Mouse (Mus musculus): ENCODE data around the gene Fam228b. TPM values are rescaled to one million over a fixed set of nuclear protein-coding genes. Genes with fewer than 3 reads are reported as not detected.

Fam228b gene
- total and polyA plus RNA-seq, 3 experiments, result 0.88 to 2.1 (median 2.0) TPM

DNA sequence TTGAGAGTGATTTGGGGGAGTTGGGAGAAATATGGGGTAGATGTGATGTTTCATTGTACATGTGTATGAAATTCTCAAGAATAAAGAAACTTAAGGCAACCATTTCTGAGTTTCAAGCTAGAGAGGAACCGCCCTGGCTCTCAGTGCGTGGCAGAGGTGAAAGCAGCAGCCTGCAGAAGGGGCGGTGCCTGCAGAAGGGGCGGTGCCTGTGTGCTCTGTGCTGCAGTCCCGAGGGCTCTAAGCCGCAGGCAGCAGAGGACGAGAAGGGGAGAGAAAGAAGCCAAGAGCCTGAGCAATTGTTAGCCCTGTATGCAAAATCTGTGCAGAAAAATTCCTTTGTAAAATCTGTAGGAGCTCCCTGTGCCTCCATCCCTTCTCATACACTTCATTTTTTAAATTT is 51.6 kb downstream of the Fam228b start:
- 28% methylated on average over 7 of the region's 7 CpGs for WGBS
- TF ChIP-seq CTCF (IDR thresholded peaks at IDR 0.05) (no peak), EP300 (IDR thresholded peaks at IDR 0.05; ENCODE audit: insufficient read depth, low read depth, low read length) (no peak), POLR2A (IDR thresholded peaks at IDR 0.05; ENCODE audit: insufficient read depth, low read depth, low read length) (no peak)
- no peak overlapping the region for H3K27ac ChIP-seq
- H3K79me2 ChIP-seq (replicated peaks; ENCODE audit: control insufficient read depth, insufficient read depth, low read length), result no peaks in the 10 kb centered on the region
- no peaks in the 10 kb centered on the region for H3K36me3 ChIP-seq (ENCODE audit: control insufficient read depth, insufficient read depth, low read length)
- peak in 1 of 2 experiments; percentile 17 for DNase-seq
- no peak overlapping the region for H3K9ac ChIP-seq (ENCODE audit: low read depth, low read length)
- H3K4me3 ChIP-seq, result no peak overlapping the region
- H3K27me3 ChIP-seq (ENCODE audit: control insufficient read depth, insufficient read depth, low read length), result no peaks in the 10 kb centered on the region
- intact Hi-C loops (cut with DNase I), result no loop called here
- no peaks in the 10 kb centered on the region; the same call in 1 of the 2 replicates for H3K4me1 ChIP-seq (ENCODE audit: control insufficient read depth, insufficient read depth, low read length)

DNA sequence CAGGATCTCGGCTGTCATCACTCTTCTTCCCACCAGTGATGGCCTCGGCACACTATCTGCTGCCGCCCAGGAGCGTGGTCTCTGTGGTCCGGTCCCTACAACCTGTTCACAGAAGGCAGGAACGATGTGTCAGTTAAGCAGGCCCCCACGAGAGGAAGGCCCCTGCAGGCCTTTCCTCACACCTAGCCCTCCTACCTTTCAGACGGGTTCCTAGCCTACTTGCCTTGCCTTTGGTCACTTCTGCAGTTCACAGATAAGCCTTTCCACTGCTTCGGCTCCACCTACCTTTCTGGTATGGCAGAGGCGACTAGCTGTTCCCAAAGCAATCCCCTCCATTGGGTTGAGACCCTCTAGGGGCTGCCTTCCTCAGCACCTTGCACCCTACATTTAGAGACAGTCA is 53.5 kb downstream of the Fam228b start:
- no peak overlapping the region for H3K4me3 ChIP-seq
- no peak for DNase-seq
- intact Hi-C loops (cut with DNase I), result no loop called here
- 81% methylated on average over 10 of the region's 10 CpGs for WGBS
- H3K27me3 ChIP-seq (ENCODE audit: control insufficient read depth, insufficient read depth, low read length), result no peaks in the 10 kb centered on the region
- no peak overlapping the region for H3K9ac ChIP-seq (ENCODE audit: low read depth, low read length)
- no peaks in the 10 kb centered on the region for H3K79me2 ChIP-seq (replicated peaks; ENCODE audit: control insufficient read depth, insufficient read depth, low read length)
- TF ChIP-seq EP300 (IDR thresholded peaks at IDR 0.05; ENCODE audit: insufficient read depth, low read depth, low read length) (no peak), CTCF (IDR thresholded peaks at IDR 0.05) (no peak), POLR2A (IDR thresholded peaks at IDR 0.05; ENCODE audit: insufficient read depth, low read depth, low read length) (no peak)
- H3K4me1 ChIP-seq (ENCODE audit: control insufficient read depth, insufficient read depth, low read length), result no peaks in the 10 kb centered on the region; the same call in 1 of the 2 replicates
- H3K27ac ChIP-seq, result no peak overlapping the region
- H3K36me3 ChIP-seq (ENCODE audit: control insufficient read depth, insufficient read depth, low read length), result no peaks in the 10 kb centered on the region

DNA sequence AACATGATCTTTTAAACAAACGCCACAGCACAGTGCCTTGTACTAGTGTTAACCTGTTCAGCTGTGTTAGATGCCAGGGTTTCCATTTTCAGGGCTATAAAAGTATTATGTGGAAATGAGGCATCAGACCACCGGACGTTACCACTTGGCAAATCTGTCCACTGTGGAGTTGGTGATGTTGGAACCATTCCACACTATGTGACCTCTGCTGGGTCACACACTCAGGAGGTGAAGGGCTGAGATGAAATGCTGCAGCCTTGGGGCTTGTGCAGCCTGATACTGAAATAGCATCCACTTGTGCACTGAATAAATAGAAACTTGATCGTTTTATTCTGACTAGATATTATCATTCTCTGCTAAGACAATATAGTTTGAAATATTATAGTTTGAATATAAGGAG is 55.7 kb downstream of the Fam228b start:
- 64% methylated on average over 4 of the region's 4 CpGs for WGBS
- intact Hi-C loops (cut with DNase I), result no loop called here
- H3K27ac ChIP-seq, result no peak overlapping the region
- H3K79me2 ChIP-seq (replicated peaks; ENCODE audit: control insufficient read depth, insufficient read depth, low read length), result no peaks in the 10 kb centered on the region
- H3K4me3 ChIP-seq, result no peak overlapping the region
- no peaks in the 10 kb centered on the region; the same call in 1 of the 2 replicates for H3K4me1 ChIP-seq (ENCODE audit: control insufficient read depth, insufficient read depth, low read length)
- TF ChIP-seq POLR2A (IDR thresholded peaks at IDR 0.05; ENCODE audit: insufficient read depth, low read depth, low read length) (no peak), CTCF (IDR thresholded peaks at IDR 0.05) (no peak), EP300 (IDR thresholded peaks at IDR 0.05; ENCODE audit: insufficient read depth, low read depth, low read length) (no peak)
- no peaks in the 10 kb centered on the region for H3K36me3 ChIP-seq (ENCODE audit: control insufficient read depth, insufficient read depth, low read length)
- DNase-seq, result no peak
- no peaks in the 10 kb centered on the region for H3K27me3 ChIP-seq (ENCODE audit: control insufficient read depth, insufficient read depth, low read length)
- no peak overlapping the region for H3K9ac ChIP-seq (ENCODE audit: low read depth, low read length)

DNA sequence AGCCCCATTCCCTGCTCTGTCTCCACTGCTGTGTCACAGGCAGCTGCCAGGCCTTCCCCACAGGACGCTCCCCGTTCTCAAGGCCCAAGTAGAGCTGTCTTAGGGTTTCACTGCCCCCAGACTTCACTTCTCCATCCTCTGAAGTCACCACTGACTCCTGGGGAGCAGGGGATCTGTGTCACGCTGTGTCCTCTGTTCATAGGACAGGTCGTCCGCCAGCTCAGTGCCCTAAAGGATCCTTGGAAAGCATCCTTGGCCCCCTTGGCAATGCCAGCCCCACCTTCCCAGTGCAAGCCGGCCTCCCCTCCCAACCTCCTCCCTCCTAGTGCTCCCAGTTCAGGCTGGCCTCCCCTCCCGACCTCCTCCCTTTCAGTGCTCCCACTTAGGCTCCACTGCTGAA is 59.1 kb downstream of the Fam228b start:
- no peak for TF ChIP-seq EP300 (IDR thresholded peaks at IDR 0.05; ENCODE audit: insufficient read depth, low read depth, low read length)
- TF ChIP-seq CTCF (IDR thresholded peaks at IDR 0.05), result no peak
- TF ChIP-seq POLR2A (IDR thresholded peaks at IDR 0.05; ENCODE audit: insufficient read depth, low read depth, low read length), result no peak
- intact Hi-C loops (cut with DNase I), result no loop called here
- Histone ChIP-seq H3K36me3 (ENCODE audit: control insufficient read depth, insufficient read depth, low read length) (no peaks in the 10 kb centered on the region), H3K9ac (ENCODE audit: low read depth, low read length) (no peak overlapping the region), H3K27me3 (ENCODE audit: control insufficient read depth, insufficient read depth, low read length) (no peaks in the 10 kb centered on the region), H3K4me1 (ENCODE audit: control insufficient read depth, insufficient read depth, low read length) (no peaks in the 10 kb centered on the region; the same call in 1 of the 2 replicates), H3K79me2 (replicated peaks; ENCODE audit: control insufficient read depth, insufficient read depth, low read length) (no peaks in the 10 kb centered on the region), H3K27ac (no peak overlapping the region), H3K4me3 (no peak overlapping the region)
- no peak for DNase-seq
- WGBS, result 93% methylated on average over 7 of the region's 7 CpGs

DNA sequence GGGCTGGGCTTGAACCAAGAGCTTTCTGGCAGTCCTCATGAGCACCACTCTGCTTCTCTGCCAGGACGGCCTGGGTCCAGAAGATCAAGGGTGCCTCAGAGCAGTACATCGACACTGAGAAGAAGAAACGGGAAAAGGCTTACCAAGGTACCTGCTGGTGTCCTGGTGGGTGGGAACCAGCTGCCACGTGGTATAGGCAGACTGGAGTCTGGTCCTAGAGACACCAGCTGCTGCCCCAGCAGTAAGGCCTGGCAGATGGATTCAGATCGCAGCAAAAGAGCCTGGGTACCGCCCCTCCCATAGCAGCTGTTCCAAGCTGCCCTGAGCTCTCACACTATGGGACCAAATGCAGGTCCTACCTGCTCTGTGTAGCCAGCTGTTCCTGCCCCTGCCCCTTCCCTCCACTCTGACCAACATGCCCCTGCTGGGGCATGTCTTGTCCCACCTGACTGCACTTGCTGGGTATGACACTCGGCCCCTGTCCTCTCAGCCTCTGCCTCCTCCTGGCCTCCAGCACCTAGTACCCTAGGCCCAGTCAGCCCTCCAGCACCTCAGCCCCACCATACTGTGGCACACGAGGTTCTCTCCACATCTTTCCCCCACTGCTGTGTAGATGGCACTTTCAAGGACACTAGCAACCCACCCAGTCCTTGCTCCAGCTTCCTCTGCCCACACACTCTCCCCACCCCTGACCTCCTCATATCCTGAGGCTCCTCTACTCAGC is 60.0 kb downstream of the Fam228b start:
- no peaks in the 10 kb centered on the region for H3K36me3 ChIP-seq (ENCODE audit: control insufficient read depth, insufficient read depth, low read length)
- H3K27me3 ChIP-seq (ENCODE audit: control insufficient read depth, insufficient read depth, low read length), result no peaks in the 10 kb centered on the region
- H3K79me2 ChIP-seq (replicated peaks; ENCODE audit: control insufficient read depth, insufficient read depth, low read length), result no peaks in the 10 kb centered on the region
- 77% methylated on average over 8 of the region's 8 CpGs for WGBS
- no peak for DNase-seq
- no peak overlapping the region for H3K27ac ChIP-seq
- no peak for TF ChIP-seq CTCF (IDR thresholded peaks at IDR 0.05)
- no peak for TF ChIP-seq EP300 (IDR thresholded peaks at IDR 0.05; ENCODE audit: insufficient read depth, low read depth, low read length)
- no peak for TF ChIP-seq POLR2A (IDR thresholded peaks at IDR 0.05; ENCODE audit: insufficient read depth, low read depth, low read length)
- H3K4me3 ChIP-seq, result no peak overlapping the region
- no peaks in the 10 kb centered on the region for H3K4me1 ChIP-seq (ENCODE audit: control insufficient read depth, insufficient read depth, low read length)
- no peak overlapping the region for H3K9ac ChIP-seq (ENCODE audit: low read depth, low read length)
- intact Hi-C loops (cut with DNase I), result no loop called here

DNA sequence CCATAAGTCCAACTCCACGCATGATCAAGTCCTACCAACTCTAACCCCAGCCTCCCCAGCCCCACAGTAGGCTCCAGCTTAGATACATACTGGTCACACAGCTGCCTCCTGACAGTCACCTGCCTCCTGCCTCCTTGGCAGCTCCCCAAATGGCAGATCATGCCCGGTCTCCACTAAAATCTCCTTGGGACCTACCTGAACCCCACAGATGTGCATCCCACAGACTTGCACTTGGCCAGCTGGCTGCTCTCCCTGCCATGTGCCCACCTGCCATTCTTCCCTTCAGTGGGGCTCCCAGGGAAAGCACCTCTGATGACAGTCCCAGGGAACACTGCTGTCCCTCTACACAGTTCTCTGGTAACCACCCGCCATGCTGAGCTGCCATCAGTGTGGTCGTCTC is 60.8 kb downstream of the Fam228b start:
- Histone ChIP-seq H3K79me2 (replicated peaks; ENCODE audit: control insufficient read depth, insufficient read depth, low read length) (no peaks in the 10 kb centered on the region), H3K9ac (ENCODE audit: low read depth, low read length) (no peak overlapping the region), H3K27ac (no peak overlapping the region), H3K4me1 (ENCODE audit: control insufficient read depth, insufficient read depth, low read length) (no peaks in the 10 kb centered on the region), H3K4me3 (no peak overlapping the region), H3K36me3 (ENCODE audit: control insufficient read depth, insufficient read depth, low read length) (no peaks in the 10 kb centered on the region), H3K27me3 (ENCODE audit: control insufficient read depth, insufficient read depth, low read length) (no peaks in the 10 kb centered on the region)
- WGBS, result 74% methylated on average over 4 of the region's 4 CpGs
- TF ChIP-seq EP300 (IDR thresholded peaks at IDR 0.05; ENCODE audit: insufficient read depth, low read depth, low read length), result no peak
- no peak for TF ChIP-seq CTCF (IDR thresholded peaks at IDR 0.05)
- TF ChIP-seq POLR2A (IDR thresholded peaks at IDR 0.05; ENCODE audit: insufficient read depth, low read depth, low read length), result no peak
- intact Hi-C loops (cut with DNase I), result no loop called here
- no peak for DNase-seq

Measured in heart, adult 2 months (tissue).